Mouse (Mus musculus) testis, adult 2 months (tissue): ENCODE measurements around the gene Mmp19. TPM values are rescaled to one million over a fixed set of nuclear protein-coding genes. Genes with fewer than 3 reads are reported as not detected.

Experiments used
- H3K27ac ChIP-seq: fragments of 200-500 bp; 2 replicates; pipeline ENCODE4 v1.5.1; 2012; ENCODE audit warnings: low read depth, low read length; ENCODE audit not compliant: control insufficient read depth, insufficient read depth
- H3K27me3 ChIP-seq: fragments of 200-500 bp; 2 replicates; pipeline ENCODE4 v1.6.1; 2012; ENCODE audit warnings: mild to moderate bottlenecking, low read length, moderate library complexity; ENCODE audit not compliant: control insufficient read depth, insufficient read depth
- H3K36me3 ChIP-seq: fragments of 200-500 bp; 2 replicates; pipeline ENCODE4 v1.6.1; 2012; ENCODE audit warnings: mild to moderate bottlenecking, low read length; ENCODE audit not compliant: control insufficient read depth, insufficient read depth
- H3K4me1 ChIP-seq: fragments of 200-500 bp; 2 replicates; pipeline ENCODE4 v1.6.1; 2012; ENCODE audit warnings: low read length; ENCODE audit not compliant: control insufficient read depth, insufficient read depth
- H3K4me3 ChIP-seq: fragments of 200-500 bp; 2 replicates; pipeline ENCODE4 v1.5.1; 2012; ENCODE audit warnings: low read depth, mild to moderate bottlenecking, low read length, moderate library complexity, mixed read lengths; ENCODE audit not compliant: control insufficient read depth
- CTCF ChIP-seq: fragments of 200-500 bp; IDR thresholded peaks from 2 replicates; pipeline ENCODE4 v1.5.1; 2012; ENCODE audit warnings: low read depth, mild to moderate bottlenecking, inconsistent platforms, low read length, moderate library complexity; ENCODE audit not compliant: control insufficient read depth, insufficient read depth, insufficient replicate concordance
- POLR2A ChIP-seq: fragments of 200-500 bp; IDR thresholded peaks from 2 replicates; pipeline ENCODE4 v1.6.1; 2012; ENCODE audit warnings: low read depth, mild to moderate bottlenecking, inconsistent platforms, low read length, moderate library complexity; ENCODE audit not compliant: control insufficient read depth
- polyA plus RNA-seq: library from polyadenylated mRNA; depleted of rRNA; stranded (reverse); fragments of >200 nt; gene quantifications from 2 replicates; pipeline ENCODE4 v1.2.3, GENCODE M21; 2012

Mmp19 gene
- polyA plus RNA-seq, 1 experiment = 1.6 TPM

DNA sequence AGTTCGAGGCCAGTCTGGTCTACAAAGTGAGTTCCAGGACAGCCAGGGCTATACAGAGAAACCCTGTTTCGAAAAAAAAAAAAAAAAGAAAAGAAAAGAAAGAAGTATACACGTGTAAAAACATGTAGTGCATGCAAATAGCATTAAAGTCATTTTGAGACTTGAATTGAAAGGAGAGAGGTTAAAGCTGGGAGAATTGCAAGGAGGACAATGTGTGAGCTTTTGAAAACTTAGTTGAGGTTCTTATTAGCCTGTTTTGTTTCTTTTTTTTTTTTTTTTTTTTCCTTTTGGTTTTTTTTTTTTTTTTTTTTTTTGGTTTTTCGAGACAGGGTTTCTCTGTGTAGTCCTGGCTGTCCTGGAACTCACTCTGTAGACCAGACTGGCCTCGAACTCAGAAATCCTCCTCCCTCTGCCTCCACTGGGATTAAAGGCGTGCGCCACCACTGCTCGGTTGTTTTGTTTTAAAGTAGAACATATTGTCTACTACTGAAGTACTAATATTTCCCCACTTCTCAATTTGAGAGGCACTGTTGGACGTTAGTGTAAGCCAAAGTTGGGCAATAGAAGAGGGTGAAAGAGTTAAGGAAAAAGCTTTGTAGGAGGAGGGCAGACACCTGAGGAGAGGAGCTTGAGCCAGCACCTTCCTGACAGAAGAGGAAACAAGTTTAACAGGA lies 43.6 kb upstream of the Mmp19 start:
- no peaks in the 10 kb centered on the region for H3K27me3 ChIP-seq
- H3K4me3 ChIP-seq = peak overlapping the region; percentile 95
- peak overlapping the region; percentile 94 for H3K27ac ChIP-seq
- H3K4me1 ChIP-seq = peaks cover 14% of the 10 kb centered on the region
- H3K36me3 ChIP-seq = no peaks in the 10 kb centered on the region
- no peak for TF ChIP-seq POLR2A
- TF ChIP-seq CTCF = no peak

DNA sequence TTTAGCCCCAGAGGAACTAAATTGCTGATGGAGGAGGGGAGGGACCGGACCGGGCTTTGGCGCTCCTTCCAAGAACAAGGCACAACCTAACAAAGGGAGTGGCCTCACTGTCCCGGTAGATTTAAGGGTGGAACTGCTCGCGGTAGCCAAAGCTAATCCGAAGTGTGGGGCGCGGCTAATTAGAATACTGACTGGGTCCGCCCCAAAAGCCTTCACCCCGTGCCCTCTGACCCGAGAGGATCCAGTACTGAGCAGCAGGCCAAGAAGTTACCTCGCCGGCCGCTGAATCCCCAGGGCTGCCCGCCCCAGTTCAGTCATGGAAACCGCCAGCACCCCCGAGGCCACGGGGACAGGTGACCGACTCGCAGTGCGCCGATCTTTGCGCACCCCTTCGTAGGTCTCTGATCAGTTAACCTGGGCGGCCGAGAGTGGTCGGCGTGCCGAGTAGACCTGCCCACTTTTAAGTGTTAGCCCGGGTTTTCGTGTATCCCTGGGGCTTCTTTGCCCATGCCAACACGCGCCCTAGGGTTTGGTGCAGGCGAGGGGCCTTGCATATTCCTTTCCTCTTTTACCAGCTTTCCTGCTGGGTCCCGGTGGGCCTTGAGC lies 43.0 kb upstream of the Mmp19 start, which contains the start of gene Pym1:
Gene Pym1, plus strand, starts transcription at position 244 of the 606 bp plus-strand sequence.
- Histone ChIP-seq H3K4me1 (peaks cover 13% of the 10 kb centered on the region), H3K27ac (peak within 1 kb of the TSS; percentile 94)

GRCm38 (mm10) chr10:128748252-128748864 lies 42.4 kb upstream of the Mmp19 start:
- Histone ChIP-seq H3K4me1 (peaks cover 13% of the 10 kb centered on the region), H3K27ac (peak overlapping the region; percentile 94), H3K36me3 (no peaks in the 10 kb centered on the region), H3K4me3 (peak overlapping the region; percentile 95), H3K27me3 (no peaks in the 10 kb centered on the region)
- TF ChIP-seq CTCF (no peak), POLR2A (peak; percentile 59)

More for the DNA sequence above, 43.0 kb upstream of the Mmp19 start, which contains the start of gene Pym1:
- Histone ChIP-seq H3K36me3 (no peaks in the 10 kb centered on the region), H3K4me3 (peak within 1 kb of the TSS; percentile 95), H3K27me3 (no peaks in the 10 kb centered on the region)
- TF ChIP-seq POLR2A = 0 out of 2 replicates have a peak, but pooled peaks have one; percentile 52
- no peak for TF ChIP-seq CTCF

- no peaks in the 10 kb centered on the region for H3K4me1 ChIP-seq
- H3K36me3 ChIP-seq = no peaks in the 10 kb centered on the region
- TF ChIP-seq CTCF (no peak), POLR2A (no peak)
- no peak overlapping the region for H3K4me3 ChIP-seq
- no peaks in the 10 kb centered on the region for H3K27me3 ChIP-seq
- no peak overlapping the region for H3K27ac ChIP-seq
Observed at GRCm38 (mm10) chr10:128772895-128773294, 17.8 kb upstream of the Mmp19 start.

DNA sequence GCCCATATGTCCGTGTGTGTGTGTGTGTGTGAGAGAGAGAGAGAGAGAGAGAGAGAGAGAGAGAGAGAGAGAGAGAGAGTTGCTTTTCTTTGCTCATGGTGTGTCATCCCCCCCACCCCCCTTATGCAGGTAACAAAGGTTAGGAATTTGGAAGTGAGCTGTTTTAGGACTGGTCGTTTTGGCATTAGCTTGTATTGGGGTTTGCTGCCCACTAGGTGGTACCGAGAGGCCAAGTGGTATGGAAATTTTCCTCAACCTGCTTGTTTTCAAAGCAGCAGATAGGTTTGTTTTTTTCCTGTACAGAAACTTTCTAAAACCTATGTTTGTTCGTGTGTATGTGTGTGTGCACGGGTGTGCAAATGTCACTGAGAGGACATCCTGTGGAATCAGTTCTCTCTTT lies 17.0 kb upstream of the Mmp19 start:
- H3K27ac ChIP-seq = no peak overlapping the region
- no peaks in the 10 kb centered on the region for H3K27me3 ChIP-seq
- no peak overlapping the region for H3K4me3 ChIP-seq
- no peaks in the 10 kb centered on the region for H3K36me3 ChIP-seq
- H3K4me1 ChIP-seq = no peaks in the 10 kb centered on the region
- TF ChIP-seq CTCF (no peak), POLR2A (no peak)

DNA sequence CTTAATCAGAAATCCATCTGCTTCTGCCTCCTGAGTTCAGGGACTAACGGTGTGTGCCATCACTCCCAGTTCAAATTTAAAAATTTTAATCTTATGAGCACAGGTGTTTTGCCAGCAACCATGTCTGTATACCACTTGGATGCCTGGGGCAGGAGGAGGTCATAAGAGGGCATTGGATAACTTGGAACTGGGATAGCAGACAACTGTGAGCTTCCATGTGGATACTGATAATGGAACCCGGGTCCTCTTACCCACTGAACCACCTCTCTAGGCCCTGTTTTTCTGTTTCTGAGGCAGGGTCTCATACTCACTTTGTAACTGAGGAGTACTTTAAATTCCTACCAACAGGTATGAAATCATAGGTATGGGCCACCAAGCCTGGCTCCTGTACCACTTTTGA lies 12.3 kb upstream of the Mmp19 start:
- TF ChIP-seq CTCF (no peak), POLR2A (no peak)
- Histone ChIP-seq H3K4me1 (no peaks in the 10 kb centered on the region; the same call in 1 of the 2 replicates), H3K27ac (no peak overlapping the region)

More for the DNA sequence above, 12.3 kb upstream of the Mmp19 start:
- H3K36me3 ChIP-seq = no peaks in the 10 kb centered on the region
- H3K4me3 ChIP-seq = no peak overlapping the region
- no peaks in the 10 kb centered on the region for H3K27me3 ChIP-seq
